Mouse (Mus musculus) bone marrow, adult 2 months (tissue): ENCODE data around the gene Pdhx.

Experiments
- CTCF ChIP-seq: fragments of 200-500 bp; IDR thresholded peaks from 2 replicates; pipeline ENCODE4 v1.5.1; 2011; ENCODE audit warnings: low read length, control low read depth; ENCODE audit not compliant: control insufficient read depth, insufficient read depth
- POLR2A ChIP-seq: fragments of 200-500 bp; IDR thresholded peaks from 2 replicates; pipeline ENCODE4 v1.6.1; 2011; ENCODE audit warnings: low read depth, mild to moderate bottlenecking, control low read depth, low read length, borderline replicate concordance; ENCODE audit not compliant: control insufficient read depth

- TF ChIP-seq CTCF (no peak), POLR2A (no peak)
Observed at GRCm38 (mm10) chr2:103117212-103117611, 43.9 kb upstream of the Pdhx start.
